Mouse (Mus musculus) thymus, adult 18-20 months (tissue): Measurements from ENCODE around the gene Cdh13.

Source experiments
- DNase-seq, 2 experiments: peaks; one replicate each; pipeline ENCODE4 v3.0.0; 2022; ENCODE audit warnings: mixed read lengths in 2 of 2

Gene Cdh13

DNA sequence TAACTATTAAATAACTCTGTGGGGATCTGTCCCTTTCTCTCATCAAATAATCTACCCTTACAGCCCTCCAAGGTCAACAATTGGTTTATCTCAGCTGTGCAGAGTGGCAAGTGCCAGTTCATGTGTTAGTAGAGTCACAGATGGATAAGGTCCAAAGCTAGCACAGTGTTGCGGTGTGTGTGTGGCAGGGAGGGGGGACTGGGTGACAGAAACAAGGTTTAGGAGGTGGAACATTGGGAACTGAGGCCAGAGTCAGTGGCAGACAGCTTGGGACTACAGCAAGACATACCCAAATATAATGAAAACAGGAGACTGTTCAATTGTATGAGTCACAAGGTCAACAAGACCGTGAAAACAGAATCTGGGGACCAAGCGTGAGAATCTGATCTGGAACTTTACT is 171.7 kb downstream of the Cdh13 start:
- no peak for DNase-seq

GRCm38 (mm10) chr8:118465330-118465948 is 181.9 kb downstream of the Cdh13 start:
- DNase-seq = no peak

DNA sequence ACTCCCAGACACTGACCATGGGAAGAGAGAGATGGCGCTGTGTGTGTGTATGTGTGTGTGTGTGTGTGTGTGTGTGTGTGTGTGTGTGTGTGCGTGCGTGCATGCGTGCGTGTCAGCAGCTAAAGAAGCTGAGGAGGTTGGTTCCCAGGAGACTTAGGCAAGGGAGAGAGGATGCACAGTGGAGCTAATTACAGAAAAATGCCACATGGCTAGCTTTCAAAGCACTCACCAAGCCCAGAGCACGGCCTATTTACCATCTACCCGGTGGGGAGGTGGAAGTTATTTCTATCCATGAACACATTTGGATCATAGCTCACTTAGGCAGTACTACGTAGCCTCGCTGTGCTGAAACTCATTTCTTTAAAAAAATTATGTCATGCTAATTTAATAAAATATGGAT is 194.1 kb downstream of the Cdh13 start:
- no peak for DNase-seq

DNA sequence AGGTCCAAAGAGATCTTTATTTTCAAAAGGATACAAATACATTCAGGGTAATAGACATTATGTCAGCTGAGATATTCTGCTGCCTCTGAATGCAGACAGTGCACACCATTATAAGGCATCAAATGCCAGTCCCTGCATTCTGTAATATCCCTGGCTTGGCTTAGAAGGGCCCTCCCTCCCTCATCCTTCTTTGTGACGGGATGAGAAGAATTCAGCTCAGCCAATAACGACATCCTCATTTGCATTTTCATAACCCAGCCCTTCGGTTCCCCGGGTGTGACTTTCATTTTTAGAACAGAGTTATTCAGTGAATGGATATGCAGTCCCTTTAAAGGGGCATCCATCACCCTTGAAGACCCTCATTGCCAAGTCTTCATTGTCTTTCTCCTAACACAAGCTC is 205.2 kb downstream of the Cdh13 start:
- no peak for DNase-seq

GRCm38 (mm10) chr8:118502509-118502908 is 219.0 kb downstream of the Cdh13 start:
- DNase-seq = no peak

GRCm38 (mm10) chr8:118509426-118509825 is 225.9 kb downstream of the Cdh13 start:
- DNase-seq = no peak

DNA sequence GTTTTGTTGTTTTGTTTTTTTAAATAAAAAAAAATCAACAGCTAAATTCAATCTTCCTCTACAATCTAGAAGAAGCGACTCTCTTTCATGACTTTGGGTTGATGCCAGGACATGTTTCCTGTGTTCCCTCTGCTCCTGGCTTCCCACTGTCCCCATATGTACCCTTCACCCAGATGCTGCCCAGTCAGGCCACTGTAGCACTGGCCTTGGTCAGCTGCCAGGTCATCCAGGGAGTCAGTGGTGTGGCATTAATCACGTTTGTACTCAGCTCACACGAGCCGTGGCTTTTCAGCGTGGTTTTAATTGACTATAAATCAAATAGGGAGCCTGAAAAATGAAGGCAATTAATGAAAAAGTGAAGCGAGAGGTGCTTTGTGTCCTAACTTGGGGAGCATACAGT is 229.7 kb downstream of the Cdh13 start:
- DNase-seq = no peak

DNA sequence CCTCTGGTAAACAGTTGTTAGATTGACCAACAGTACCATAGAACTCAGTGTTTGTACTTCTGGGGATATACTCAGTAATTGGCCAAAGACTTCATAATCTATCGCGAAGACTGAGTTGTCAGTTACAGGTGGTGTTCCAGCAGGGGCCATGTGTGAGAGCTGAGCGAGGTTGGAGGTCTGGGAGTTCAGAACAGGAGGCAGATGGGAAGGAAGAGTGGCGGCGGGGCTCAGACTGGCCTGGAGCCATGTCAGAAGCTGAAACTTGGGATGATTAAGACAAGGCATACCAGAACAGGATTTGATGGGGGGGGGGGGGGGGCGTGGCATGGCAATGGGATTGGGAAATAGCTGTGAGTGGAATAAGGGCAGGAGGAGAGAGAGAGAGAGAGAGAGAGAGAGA is 232.1 kb downstream of the Cdh13 start:
- DNase-seq = no peak

DNA sequence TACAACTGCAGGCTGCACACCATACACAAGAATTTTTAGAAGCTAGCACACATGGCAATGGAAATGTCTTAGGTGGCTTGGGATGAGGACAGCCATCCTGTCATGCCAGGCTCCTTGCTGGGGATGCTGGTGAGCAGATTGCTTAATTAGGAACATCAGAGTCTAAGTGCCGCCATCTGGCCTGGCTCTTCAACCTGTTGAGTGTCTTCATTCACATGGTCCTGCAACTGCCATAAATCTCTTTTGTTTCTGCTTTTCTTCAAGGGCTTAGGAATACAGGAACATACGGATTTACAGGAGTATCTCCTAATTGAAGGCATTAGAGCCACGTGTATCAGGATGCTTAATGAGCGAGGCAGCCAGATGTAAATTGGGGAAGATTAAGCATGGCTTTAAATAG is 233.5 kb downstream of the Cdh13 start:
- no peak for DNase-seq

- DNase-seq = no peak
Measured at GRCm38 (mm10) chr8:118518030-118518741, 234.7 kb downstream of the Cdh13 start.

- no peak for DNase-seq
Measured at GRCm38 (mm10) chr8:118518742-118519102, 235.2 kb downstream of the Cdh13 start.

DNA sequence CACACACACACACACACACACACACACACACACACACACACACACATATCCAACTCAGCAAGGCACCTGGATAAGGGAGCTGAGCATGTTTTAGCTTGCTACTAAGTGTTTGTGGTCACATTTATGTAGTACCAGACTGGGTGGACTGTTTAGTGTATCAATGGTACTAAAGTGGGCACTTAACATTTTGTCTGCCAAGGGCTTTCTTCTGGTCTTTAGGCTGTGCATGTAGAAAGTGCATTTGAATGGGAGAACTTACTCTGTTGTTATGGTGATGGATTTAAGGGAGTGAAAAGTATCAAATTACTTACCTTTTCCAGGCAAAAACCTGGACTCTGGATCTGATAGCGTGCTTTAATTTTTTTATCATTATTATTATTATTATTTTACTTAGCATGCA is 240.4 kb downstream of the Cdh13 start:
- no peak for DNase-seq

GRCm38 (mm10) chr8:118538816-118539558 is 255.5 kb downstream of the Cdh13 start:
- DNase-seq = no peak

- DNase-seq = no peak
Measured at GRCm38 (mm10) chr8:118539559-118539819, 256.0 kb downstream of the Cdh13 start.

DNA sequence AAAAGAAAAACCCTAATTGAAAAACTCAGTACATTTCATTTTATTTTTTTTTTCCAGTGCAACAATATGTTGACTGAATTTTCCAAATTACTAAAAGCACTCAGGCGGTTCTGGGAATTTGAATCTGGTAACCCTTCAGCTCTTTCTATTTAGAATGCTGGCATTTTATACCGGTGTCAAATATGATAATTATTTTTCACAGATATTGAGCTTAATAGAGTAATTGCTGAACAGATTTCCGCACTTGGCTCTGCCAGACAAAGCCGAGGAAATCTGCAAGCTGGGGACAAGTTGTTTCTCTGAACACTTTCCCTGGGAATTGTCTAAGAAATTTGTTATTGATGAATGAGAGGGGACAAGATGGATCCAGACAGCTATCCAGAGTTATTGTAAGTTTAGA is 256.4 kb downstream of the Cdh13 start:
- DNase-seq = no peak

GRCm38 (mm10) chr8:118552397-118552796 is 268.9 kb downstream of the Cdh13 start:
- no peak for DNase-seq

- DNase-seq = no peak
Measured at GRCm38 (mm10) chr8:118552842-118553241, 269.3 kb downstream of the Cdh13 start.

- DNase-seq = no peak
Measured at GRCm38 (mm10) chr8:118564024-118564423, 280.5 kb downstream of the Cdh13 start.

- DNase-seq = no peak
Measured at GRCm38 (mm10) chr8:118565186-118565585, 281.7 kb downstream of the Cdh13 start.

GRCm38 (mm10) chr8:118565887-118566747 is 282.6 kb downstream of the Cdh13 start:
- DNase-seq = no peak

DNA sequence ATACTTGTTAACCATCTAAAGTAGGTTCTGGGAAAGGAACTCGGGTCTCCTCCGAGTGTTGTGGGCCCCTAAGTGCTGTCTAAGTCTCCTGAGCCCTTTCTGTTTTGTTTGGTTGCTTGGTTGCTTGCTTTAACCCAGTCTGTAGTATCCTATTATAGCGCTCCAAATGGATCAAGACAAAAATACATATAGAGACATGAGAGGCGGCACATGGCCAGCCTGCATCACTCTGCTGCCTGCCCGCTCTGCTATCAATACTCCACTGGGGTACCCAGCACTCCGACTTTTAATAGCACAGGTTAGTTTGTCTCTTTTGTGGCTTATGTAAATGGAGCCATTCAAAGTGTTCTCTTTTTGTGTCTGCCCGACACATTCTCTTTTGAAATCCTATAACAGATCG is 285.8 kb downstream of the Cdh13 start:
- DNase-seq = no peak

DNA sequence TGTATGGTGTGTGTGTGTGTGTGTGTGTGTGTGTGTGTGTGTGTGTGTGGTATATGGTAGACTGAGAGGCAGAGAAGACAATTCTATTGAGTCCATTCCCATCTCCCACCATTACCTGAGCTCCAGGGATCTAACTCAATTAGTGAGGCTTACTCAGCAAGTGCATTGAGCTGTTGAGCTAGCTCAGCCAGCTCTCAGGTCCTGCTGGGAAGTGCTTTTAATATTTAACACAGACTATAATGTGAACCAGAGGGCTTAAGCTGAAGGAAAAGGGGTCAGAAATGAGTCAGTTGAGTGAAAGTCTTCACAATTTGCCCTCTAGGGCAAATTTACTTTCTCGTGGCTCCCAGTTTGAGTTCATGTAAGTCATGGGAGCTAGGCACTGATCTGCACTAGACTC is 297.7 kb downstream of the Cdh13 start:
- DNase-seq = no peak

DNA sequence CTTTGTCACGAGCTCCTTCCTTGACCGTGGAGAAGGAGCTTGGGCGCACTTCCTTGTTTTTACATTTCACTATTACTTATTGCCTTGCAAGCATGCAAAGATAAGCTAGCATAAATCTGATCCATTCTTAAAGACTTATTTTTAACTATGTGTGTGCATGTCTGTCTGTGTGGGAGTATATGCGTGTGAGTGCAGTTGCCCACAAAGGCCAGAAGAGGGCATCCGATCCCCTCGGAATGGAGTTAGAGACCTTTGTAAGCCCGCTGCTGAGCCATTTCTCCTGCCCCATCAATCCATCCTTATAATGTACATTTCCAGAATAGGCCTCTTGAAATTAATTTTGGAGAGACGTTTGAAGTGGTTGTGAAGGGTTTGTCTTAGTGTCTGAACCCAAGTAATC is 298.7 kb downstream of the Cdh13 start:
- no peak for DNase-seq

GRCm38 (mm10) chr8:118587981-118588380 is 304.4 kb downstream of the Cdh13 start:
- DNase-seq = no peak
